Mouse (Mus musculus): ENCODE measurements around the gene Arhgap42. TPM values are rescaled to one million over a fixed set of nuclear protein-coding genes. Genes with fewer than 3 reads are reported as not detected.

Gene Arhgap42
- polyA plus RNA-seq (2015; fragmentation: Nextera tagmentation; extraction: Ambion mirVana), result 9.8 and 13.7 TPM in 2 replicates

DNA sequence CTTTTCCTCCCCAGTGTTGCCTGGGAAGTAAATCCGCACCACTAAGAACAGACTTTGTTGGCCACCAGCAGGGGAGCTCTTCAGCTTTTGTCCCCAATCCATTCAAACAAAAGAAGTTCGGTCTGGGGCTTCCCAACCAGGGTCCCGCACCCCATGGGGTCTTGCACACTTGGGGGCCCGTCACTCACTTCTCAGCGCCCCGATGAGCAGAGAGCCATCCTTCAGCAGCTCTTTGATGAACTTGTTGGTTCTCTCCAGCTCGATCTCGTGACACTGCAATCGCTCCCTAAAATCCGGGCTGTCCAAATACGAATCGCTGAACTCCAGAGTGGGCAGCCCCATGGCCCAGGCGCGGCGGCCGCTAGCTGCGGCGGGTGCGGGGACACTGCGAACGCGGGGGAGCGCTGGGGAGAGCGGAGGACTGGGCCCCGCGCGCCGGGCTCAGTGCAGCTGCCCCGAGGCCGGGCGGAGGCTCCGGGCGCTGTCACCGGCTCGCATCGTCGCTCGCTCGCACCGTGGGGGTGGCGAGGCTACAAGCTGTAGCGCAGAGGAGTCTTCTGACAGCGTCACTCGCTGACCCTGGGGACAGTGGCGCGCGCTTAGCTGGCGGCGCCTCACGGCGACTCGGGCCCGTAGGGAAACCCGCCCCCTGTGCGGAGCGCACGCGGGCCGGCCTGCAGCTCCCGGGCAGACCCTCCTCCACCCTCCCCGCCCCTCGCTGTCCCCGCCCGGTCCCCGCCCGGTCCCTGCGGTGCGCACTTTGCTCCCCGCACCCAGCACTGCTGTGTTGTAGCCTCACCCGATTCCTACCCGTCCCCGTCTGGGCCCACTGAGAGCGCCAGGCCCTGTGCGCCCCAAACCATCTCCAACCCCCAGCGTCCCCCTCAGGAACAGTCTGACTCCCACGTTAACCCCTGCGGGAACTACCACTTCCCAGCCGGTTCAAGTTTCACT, at the start of gene Arhgap42:
Arhgap42 (minus strand) TSS at position 664 of the 954 bp plus-strand sequence.
- WGBS (ENCODE audit: insufficient replicate concordance), result under 1% methylated on average over 43 of the region's 78 CpGs
- H3K36me3 ChIP-seq (replicated peaks; ENCODE audit: insufficient read depth, low read length), result no peaks in the 10 kb centered on the region
- DNase-seq (peak; percentile 76), ATAC-seq (peak; percentile 94)
- peak within 1 kb of the TSS; percentile 87 for H3K27ac ChIP-seq (ENCODE audit: low read depth)
- no peaks in the 10 kb centered on the region for H3K27me3 ChIP-seq (ENCODE audit: insufficient read depth, low read length)
- peak; percentile 60 for TF ChIP-seq CTCF (IDR thresholded peaks at IDR 0.05; ENCODE audit: low read depth)
- no peak for TF ChIP-seq EP300 (IDR thresholded peaks at IDR 0.05; ENCODE audit: low read depth)
- H3K9ac ChIP-seq (replicated peaks), result peak within 1 kb of the TSS; percentile 69
- H3K4me2 ChIP-seq (ENCODE audit: low read depth, low read length), result peak within 1 kb of the TSS; percentile 69
- no peaks in the 10 kb centered on the region for H3K9me3 ChIP-seq (ENCODE audit: low read length)
- H3K4me1 ChIP-seq (ENCODE audit: insufficient read depth), result peaks cover 3% of the 10 kb centered on the region; the same call in 1 of the 2 replicates
- peak within 1 kb of the TSS; percentile 59 for H3K4me3 ChIP-seq (ENCODE audit: low read depth, low read length)

DNA sequence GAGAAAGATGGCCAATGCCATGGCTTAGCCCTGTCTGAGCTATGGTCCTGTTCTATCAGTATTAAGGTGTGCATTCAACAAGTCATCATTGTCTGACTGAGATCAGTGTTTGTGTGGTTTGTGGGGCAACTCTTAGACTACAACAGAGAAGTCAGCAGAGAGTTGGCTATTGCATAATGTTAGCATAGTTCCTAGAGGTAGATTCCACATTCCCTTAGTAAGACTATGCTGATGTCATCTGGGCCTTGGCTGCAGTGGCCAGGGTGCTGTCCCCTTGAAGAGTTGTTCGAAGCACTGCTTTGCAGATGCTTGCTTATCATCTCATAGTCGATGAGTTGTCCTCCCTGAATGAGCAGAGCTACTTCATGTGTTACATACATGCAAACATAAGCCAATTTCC, 49.2 kb upstream of the Arhgap42 start:
- H3K4me3 ChIP-seq (ENCODE audit: low read depth, low read length), result no peak overlapping the region
- H3K27ac ChIP-seq (ENCODE audit: low read depth), result no peak overlapping the region
- TF ChIP-seq CTCF (IDR thresholded peaks at IDR 0.05; ENCODE audit: low read depth), result no peak
- no peaks in the 10 kb centered on the region for H3K27me3 ChIP-seq (ENCODE audit: insufficient read depth, low read length)
- ATAC-seq (no peak), DNase-seq (no peak)
- no peak overlapping the region for H3K4me2 ChIP-seq (ENCODE audit: low read depth, low read length)
- H3K36me3 ChIP-seq (replicated peaks; ENCODE audit: insufficient read depth, low read length), result no peaks in the 10 kb centered on the region
- H3K9ac ChIP-seq (replicated peaks), result no peak overlapping the region
- H3K9me3 ChIP-seq (ENCODE audit: low read length), result no peaks in the 10 kb centered on the region
- no peaks in the 10 kb centered on the region for H3K4me1 ChIP-seq (ENCODE audit: insufficient read depth)
- WGBS (ENCODE audit: insufficient replicate concordance), result 72% methylated on average over 2 of the region's 2 CpGs

DNA sequence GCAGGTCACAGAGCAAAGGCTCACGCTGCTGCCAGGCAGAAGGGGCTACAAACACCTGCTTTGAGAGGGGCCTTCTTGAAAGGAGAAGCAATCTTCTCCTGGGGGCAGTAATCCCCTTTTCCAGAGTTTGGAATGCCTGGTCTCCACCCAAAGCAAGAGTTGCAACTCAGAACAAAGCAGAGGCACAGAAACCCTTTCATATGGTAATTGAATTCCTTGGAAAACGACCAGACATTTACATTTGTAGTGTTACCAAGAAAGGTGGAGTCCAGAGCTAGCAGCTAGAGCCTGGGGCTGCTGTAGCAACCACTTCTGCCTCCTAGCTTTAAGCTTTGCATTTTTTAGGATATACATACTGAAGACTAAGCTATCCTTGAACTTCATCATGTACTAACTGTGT, 30.4 kb upstream of the Arhgap42 start:
- no peak overlapping the region for H3K4me3 ChIP-seq (ENCODE audit: low read depth, low read length)
- no peak overlapping the region for H3K27ac ChIP-seq (ENCODE audit: low read depth)
- DNase-seq (no peak), ATAC-seq (no peak)
- H3K9ac ChIP-seq (replicated peaks), result no peak overlapping the region
- WGBS (ENCODE audit: insufficient replicate concordance), result 32% methylated on average over 2 of the region's 2 CpGs
- H3K4me1 ChIP-seq (ENCODE audit: insufficient read depth), result no peaks in the 10 kb centered on the region
- no peaks in the 10 kb centered on the region for H3K36me3 ChIP-seq (replicated peaks; ENCODE audit: insufficient read depth, low read length)
- TF ChIP-seq EP300 (IDR thresholded peaks at IDR 0.05; ENCODE audit: low read depth), result no peak
- no peak for TF ChIP-seq CTCF (IDR thresholded peaks at IDR 0.05; ENCODE audit: low read depth)
- H3K9me3 ChIP-seq (ENCODE audit: low read length), result no peaks in the 10 kb centered on the region
- H3K4me2 ChIP-seq (ENCODE audit: low read depth, low read length), result no peak overlapping the region
- no peaks in the 10 kb centered on the region for H3K27me3 ChIP-seq (ENCODE audit: insufficient read depth, low read length)

DNA sequence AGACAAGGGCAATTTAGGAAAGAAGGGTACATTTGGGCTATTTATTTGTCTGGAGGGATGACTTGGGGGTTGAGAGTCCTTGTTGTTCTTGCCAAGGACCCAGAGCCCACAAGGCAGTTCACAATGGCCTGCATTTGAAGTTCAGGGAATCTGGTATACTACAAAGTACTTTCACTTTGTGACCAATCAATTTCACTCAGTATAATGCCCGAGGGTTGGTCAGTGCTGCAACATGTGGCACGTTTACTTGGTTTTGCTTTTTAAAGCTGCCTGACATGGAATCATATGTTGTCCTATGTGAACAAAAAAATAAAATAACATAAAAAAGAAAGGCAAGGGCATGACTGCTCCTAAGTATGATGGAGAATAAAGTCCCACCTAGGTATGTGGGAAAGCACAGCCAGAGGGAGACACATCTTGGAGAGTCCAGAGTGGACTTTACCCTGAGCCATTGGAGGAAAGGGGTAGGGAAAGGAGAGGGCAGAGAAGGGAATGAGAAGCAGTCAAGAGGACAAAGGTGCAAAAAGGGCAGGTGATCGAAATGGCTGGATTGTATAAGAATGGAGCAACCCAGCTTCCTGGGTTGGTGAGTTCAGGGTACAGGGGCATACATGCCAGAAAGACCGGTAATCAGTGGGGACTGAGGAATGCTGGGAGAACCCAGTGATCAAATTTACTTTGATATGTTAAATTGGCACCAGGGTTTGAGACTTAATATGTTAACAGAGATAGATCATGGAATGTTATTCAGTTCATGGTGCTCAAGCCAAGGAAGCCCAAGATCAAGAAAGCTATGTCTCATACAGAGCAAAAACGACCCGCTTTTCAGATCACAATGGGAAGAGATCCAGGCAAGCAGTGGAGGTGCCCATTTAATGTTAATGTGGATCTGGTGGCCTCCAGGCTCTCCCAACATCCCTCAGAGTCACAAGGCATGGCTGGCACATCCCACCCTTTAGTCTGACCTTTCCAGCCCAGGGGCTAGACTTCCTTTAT, 29.0 kb upstream of the Arhgap42 start:
- WGBS (ENCODE audit: insufficient replicate concordance), result 62% methylated on average over 6 of the region's 6 CpGs
- ATAC-seq, result peak; percentile 56
- Histone ChIP-seq H3K4me1 (ENCODE audit: insufficient read depth) (no peaks in the 10 kb centered on the region), H3K27me3 (ENCODE audit: insufficient read depth, low read length) (no peaks in the 10 kb centered on the region), H3K36me3 (replicated peaks; ENCODE audit: insufficient read depth, low read length) (no peaks in the 10 kb centered on the region), H3K4me2 (ENCODE audit: low read depth, low read length) (no peak overlapping the region), H3K4me3 (ENCODE audit: low read depth, low read length) (no peak overlapping the region), H3K27ac (ENCODE audit: low read depth) (no peak overlapping the region), H3K9me3 (ENCODE audit: low read length) (no peaks in the 10 kb centered on the region), H3K9ac (replicated peaks) (no peak overlapping the region)
- TF ChIP-seq EP300 (IDR thresholded peaks at IDR 0.05; ENCODE audit: low read depth), result no peak
- TF ChIP-seq CTCF (IDR thresholded peaks at IDR 0.05; ENCODE audit: low read depth), result no peak
- DNase-seq, result no peak

DNA sequence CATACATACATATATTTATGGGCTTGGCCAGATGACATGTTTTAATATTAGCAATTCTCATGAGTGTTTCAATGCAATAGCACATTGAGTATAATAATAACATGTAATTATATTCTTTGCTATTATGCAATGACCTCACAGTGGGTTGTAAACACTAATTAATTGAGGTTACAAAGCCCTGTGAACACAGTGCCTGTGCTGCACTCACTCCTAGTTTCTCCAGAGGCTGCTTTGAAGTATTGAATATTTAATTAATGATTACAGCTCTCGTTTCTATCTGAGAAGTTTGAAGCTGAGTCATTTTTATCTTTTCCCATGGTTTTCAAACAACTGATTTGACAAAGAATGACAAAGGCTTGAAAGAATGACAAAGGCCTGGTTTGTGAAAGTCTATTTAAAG, 24.6 kb upstream of the Arhgap42 start:
- DNase-seq (no peak), ATAC-seq (no peak)
- WGBS (ENCODE audit: insufficient replicate concordance), result 49% methylated on average over 1 of the region's 1 CpGs
- TF ChIP-seq CTCF (IDR thresholded peaks at IDR 0.05; ENCODE audit: low read depth) (no peak), EP300 (IDR thresholded peaks at IDR 0.05; ENCODE audit: low read depth) (no peak)
- Histone ChIP-seq H3K36me3 (replicated peaks; ENCODE audit: insufficient read depth, low read length) (no peaks in the 10 kb centered on the region), H3K9me3 (ENCODE audit: low read length) (no peaks in the 10 kb centered on the region), H3K4me1 (ENCODE audit: insufficient read depth) (no peaks in the 10 kb centered on the region), H3K27ac (ENCODE audit: low read depth) (no peak overlapping the region), H3K4me3 (ENCODE audit: low read depth, low read length) (no peak overlapping the region), H3K27me3 (ENCODE audit: insufficient read depth, low read length) (no peaks in the 10 kb centered on the region), H3K4me2 (ENCODE audit: low read depth, low read length) (no peak overlapping the region), H3K9ac (replicated peaks) (no peak overlapping the region)

DNA sequence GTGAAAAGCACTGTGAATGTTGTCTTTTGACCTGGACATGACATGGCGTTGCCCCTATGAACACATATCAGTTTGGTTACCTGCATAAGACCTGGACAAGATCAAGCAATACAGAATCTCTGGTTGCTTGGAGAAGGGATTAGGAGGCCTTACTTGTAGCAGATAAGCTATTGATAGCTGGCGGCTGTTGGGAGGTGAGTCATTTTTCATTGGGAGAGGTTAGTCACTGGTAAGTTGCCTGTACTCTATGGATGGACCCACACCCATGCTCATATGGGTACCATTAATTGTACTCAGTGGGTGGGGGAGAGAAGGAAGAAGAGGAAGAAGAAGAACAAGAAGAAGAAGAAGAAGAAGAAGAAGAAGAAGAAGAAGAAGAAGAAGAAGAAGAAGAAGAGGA, 23.6 kb upstream of the Arhgap42 start:
- WGBS (ENCODE audit: insufficient replicate concordance), result 64% methylated on average over 2 of the region's 2 CpGs
- no peak for DNase-seq
- Histone ChIP-seq H3K27me3 (ENCODE audit: insufficient read depth, low read length) (no peaks in the 10 kb centered on the region), H3K27ac (ENCODE audit: low read depth) (no peak overlapping the region), H3K4me2 (ENCODE audit: low read depth, low read length) (no peak overlapping the region), H3K9ac (replicated peaks) (no peak overlapping the region), H3K4me1 (ENCODE audit: insufficient read depth) (no peaks in the 10 kb centered on the region), H3K9me3 (ENCODE audit: low read length) (no peaks in the 10 kb centered on the region), H3K36me3 (replicated peaks; ENCODE audit: insufficient read depth, low read length) (no peaks in the 10 kb centered on the region), H3K4me3 (ENCODE audit: low read depth, low read length) (no peak overlapping the region)
- TF ChIP-seq CTCF (IDR thresholded peaks at IDR 0.05; ENCODE audit: low read depth), result no peak
- ATAC-seq, result no peak

Measured in liver, postnatal 0 days (tissue).